Mouse (Mus musculus) limb, embryonic 11.5 days (tissue): ENCODE data around the gene Foxk1. TPM values are rescaled to one million over a fixed set of nuclear protein-coding genes. Genes with fewer than 3 reads are reported as not detected.

Experiments used
- ATAC-seq: fragments of 200-750 bp; cut with Nextera tagmentation; 2 replicates; pipeline ENCODE4 v1.8.0; 2017; ENCODE audit warnings: low read depth; ENCODE audit not compliant: insufficient number of reproducible peaks, low FRiP score, low TSS enrichment
- DNase-seq: peaks from one replicate; pipeline ENCODE4 v3.0.0-alpha.2; 2015; ENCODE audit warnings: low spot score
- H3K27ac ChIP-seq: fragments of 300-500 bp; sonication (generic); replicated peaks from 2 replicates; pipeline ENCODE4 v1.5.1; 2014; ENCODE audit warnings: low read depth, mild to moderate bottlenecking, low read length
- H3K27me3 ChIP-seq: fragments of 300-500 bp; sonication (generic); 2 replicates; pipeline ENCODE4 v1.6.1; 2014; ENCODE audit warnings: mild to moderate bottlenecking, low read length, mixed read lengths; ENCODE audit not compliant: control insufficient read depth, insufficient read depth
- H3K36me3 ChIP-seq: fragments of 300-500 bp; sonication (generic); 2 replicates; pipeline ENCODE4 v1.6.1; 2014; ENCODE audit warnings: mild to moderate bottlenecking, low read length, moderate library complexity, mixed read lengths; ENCODE audit not compliant: control insufficient read depth, insufficient read depth
- H3K4me1 ChIP-seq: fragments of 300-500 bp; sonication (generic); 2 replicates; pipeline ENCODE4 v1.6.1; 2014; ENCODE audit warnings: low read length, mixed read lengths; ENCODE audit not compliant: control insufficient read depth, insufficient read depth
- H3K4me2 ChIP-seq: fragments of 300-500 bp; sonication (generic); 2 replicates; pipeline ENCODE4 v1.6.1; 2014; ENCODE audit warnings: low read depth, mild to moderate bottlenecking, moderate library complexity; ENCODE audit not compliant: severe bottlenecking
- H3K4me3 ChIP-seq: fragments of 300-500 bp; sonication (generic); 2 replicates; pipeline ENCODE4 v1.5.1; 2014; ENCODE audit warnings: low read depth, low read length
- H3K9ac ChIP-seq: fragments of 300-500 bp; sonication (generic); 2 replicates; pipeline ENCODE4 v1.6.1; 2014; ENCODE audit warnings: mild to moderate bottlenecking, low read length
- H3K9me3 ChIP-seq: fragments of 300-500 bp; sonication (generic); 2 replicates; pipeline ENCODE4 v1.6.1; 2016; ENCODE audit warnings: low read length; ENCODE audit not compliant: control insufficient read depth
- WGBS: fragments of 180-500 bp; shearing (Covaris S2); extraction: QIAGEN DNeasy Blood & Tissue Kit; methylation state at CpG from one replicate; pipeline ENCODE4 v1.1.7; 2014; 5-methylcytosine and 5-hydroxymethylcytosine counted together
- polyA plus RNA-seq: library from polyadenylated mRNA; unstranded; fragments of >200 nt; fragmentation: Nextera tagmentation; extraction: Ambion mirVana; gene quantifications from 2 replicates; pipeline ENCODE4 v1.2.1, GENCODE M21; 2014

Foxk1 gene
- polyA plus RNA-seq, 1 experiment from 2014 or later, result 3.3 TPM

GRCm38 (mm10) chr5:142384911-142385660 lies 16.2 kb upstream of the Foxk1 start:
- H3K36me3 ChIP-seq, result no peaks in the 10 kb centered on the region
- H3K9ac ChIP-seq, result no peak overlapping the region
- peak overlapping the region; percentile 13; the same call in 1 of the 2 replicates for H3K4me2 ChIP-seq
- H3K4me3 ChIP-seq, result no peak overlapping the region
- no peaks in the 10 kb centered on the region for H3K9me3 ChIP-seq
- no peaks in the 10 kb centered on the region for H3K27me3 ChIP-seq
- WGBS, result 21% methylated on average over 23 of the region's 23 CpGs
- peaks cover 25% of the 10 kb centered on the region for H3K4me1 ChIP-seq
- H3K27ac ChIP-seq, result peak overlapping the region; percentile 91
- DNase-seq, result peak; percentile 76
- 0 out of 2 replicates have a peak, but pooled peaks have one; percentile 31 for ATAC-seq

GRCm38 (mm10) chr5:142386329-142386728 lies 15.0 kb upstream of the Foxk1 start:
- peaks cover 23% of the 10 kb centered on the region for H3K4me1 ChIP-seq
- no peak overlapping the region for H3K4me3 ChIP-seq
- H3K4me2 ChIP-seq, result no peak overlapping the region
- H3K9me3 ChIP-seq, result no peaks in the 10 kb centered on the region
- peak overlapping the region; percentile 24 for H3K9ac ChIP-seq
- H3K27ac ChIP-seq, result peak overlapping the region; percentile 91
- 67% methylated on average over 6 of the region's 6 CpGs for WGBS
- ATAC-seq, result no peak
- no peaks in the 10 kb centered on the region for H3K27me3 ChIP-seq
- DNase-seq, result peak; percentile 24
- H3K36me3 ChIP-seq, result no peaks in the 10 kb centered on the region

DNA sequence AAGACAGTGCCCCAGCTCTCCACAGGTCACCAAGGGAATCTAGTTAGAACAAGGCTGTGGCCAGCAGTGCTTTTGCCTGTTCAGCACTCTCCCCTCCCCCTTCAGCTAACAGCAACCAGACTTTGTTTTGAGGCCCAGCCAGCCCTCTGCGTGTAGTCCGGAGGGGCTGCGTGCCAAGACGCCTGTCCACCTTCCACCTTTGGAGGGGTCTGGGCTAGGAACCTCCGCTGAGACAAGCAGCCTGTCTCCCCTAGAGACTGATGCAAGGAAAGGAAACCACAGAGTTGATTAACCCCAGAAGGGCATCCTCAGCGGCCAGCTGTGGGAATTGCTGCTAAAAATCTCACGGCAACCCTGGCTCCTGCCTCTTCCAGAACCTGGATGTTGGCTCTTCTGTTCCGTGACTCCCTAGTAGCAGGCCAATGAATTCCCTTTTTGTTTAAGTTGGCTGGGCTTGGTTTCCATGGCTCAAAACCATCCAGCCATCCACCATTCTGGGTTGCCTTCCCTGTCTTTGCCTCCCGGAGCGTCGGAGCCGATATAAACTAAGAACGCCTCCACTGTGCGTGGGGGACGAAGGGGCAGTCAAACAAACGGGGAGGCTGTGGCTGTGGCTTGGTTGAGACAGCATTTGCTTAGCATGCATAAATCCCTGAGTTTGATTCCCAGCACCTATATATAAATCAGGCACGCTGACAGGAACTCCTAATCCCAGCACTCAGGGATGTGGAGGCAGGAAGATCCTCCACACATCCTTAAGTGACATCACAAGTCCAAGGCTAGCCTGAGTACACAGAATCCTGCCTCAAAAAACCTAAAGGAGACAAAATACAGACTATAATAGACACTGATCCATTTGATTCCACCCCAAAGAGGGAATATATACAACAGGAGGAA lies 14.3 kb upstream of the Foxk1 start:
- DNase-seq (peak; percentile 78), ATAC-seq (0 out of 2 replicates have a peak, but pooled peaks have one; percentile 22)
- H3K27me3 ChIP-seq, result no peaks in the 10 kb centered on the region
- H3K9me3 ChIP-seq, result no peaks in the 10 kb centered on the region
- 50% methylated on average over 17 of the region's 17 CpGs for WGBS
- no peaks in the 10 kb centered on the region for H3K36me3 ChIP-seq
- H3K4me1 ChIP-seq, result peaks cover 23% of the 10 kb centered on the region
- no peak overlapping the region for H3K4me3 ChIP-seq
- H3K27ac ChIP-seq, result peak overlapping the region; percentile 91
- H3K9ac ChIP-seq, result peak overlapping the region; percentile 24
- H3K4me2 ChIP-seq, result no peak overlapping the region

- Histone ChIP-seq H3K9me3 (no peaks in the 10 kb centered on the region), H3K9ac (no peak overlapping the region), H3K36me3 (no peaks in the 10 kb centered on the region), H3K4me1 (peaks cover 23% of the 10 kb centered on the region), H3K27me3 (no peaks in the 10 kb centered on the region), H3K4me3 (no peak overlapping the region), H3K4me2 (no peak overlapping the region), H3K27ac (no peak overlapping the region)
- ATAC-seq (no peak), DNase-seq (peak; percentile 48)
- 76% methylated on average over 4 of the region's 4 CpGs for WGBS
Measured at GRCm38 (mm10) chr5:142387716-142388115, 13.6 kb upstream of the Foxk1 start.

GRCm38 (mm10) chr5:142391691-142392090 lies 9.6 kb upstream of the Foxk1 start:
- H3K4me3 ChIP-seq, result no peak overlapping the region
- H3K4me1 ChIP-seq, result peaks cover 7% of the 10 kb centered on the region; the same call in 1 of the 2 replicates
- 82% methylated on average over 5 of the region's 5 CpGs for WGBS
- no peak for ATAC-seq
- no peak for DNase-seq
- no peak overlapping the region for H3K27ac ChIP-seq
- H3K36me3 ChIP-seq, result no peaks in the 10 kb centered on the region
- no peak overlapping the region for H3K4me2 ChIP-seq
- no peaks in the 10 kb centered on the region for H3K27me3 ChIP-seq
- H3K9me3 ChIP-seq, result no peaks in the 10 kb centered on the region
- H3K9ac ChIP-seq, result no peak overlapping the region

DNA sequence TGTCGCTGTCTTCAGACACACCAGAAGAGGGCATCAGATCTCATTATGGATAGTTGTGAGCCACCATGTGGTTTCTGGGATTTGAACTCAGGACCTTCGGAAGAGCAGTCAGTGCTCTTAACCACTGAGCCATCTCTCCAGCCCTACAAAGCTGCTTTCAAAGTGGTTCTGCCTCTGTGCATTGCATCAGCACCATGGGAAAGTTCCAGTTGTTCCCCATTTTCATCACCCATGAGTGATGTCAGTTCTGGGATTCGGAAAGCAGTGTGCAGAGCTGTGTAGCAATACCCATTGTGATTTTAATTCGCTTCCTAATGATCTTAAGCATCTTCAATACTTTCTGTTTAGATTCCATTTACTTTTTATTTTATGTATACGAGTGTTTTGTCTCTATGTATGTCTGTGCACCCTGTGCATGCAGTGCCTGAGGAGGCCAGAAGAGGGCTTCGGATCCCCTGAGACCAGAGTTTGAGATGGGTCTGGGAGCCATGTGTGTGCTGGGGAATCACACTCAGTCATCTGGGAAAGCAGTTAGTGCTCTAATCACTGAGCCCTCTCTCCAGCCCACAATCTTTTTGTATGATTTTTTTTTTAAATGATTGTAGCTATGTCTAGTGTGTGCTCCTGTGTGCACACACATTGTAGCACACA lies 6.6 kb upstream of the Foxk1 start:
- Histone ChIP-seq H3K4me1 (0 out of 2 replicates have a peak, but pooled peaks cover 2% of the 10 kb centered on the region), H3K9ac (no peak overlapping the region), H3K27ac (no peak overlapping the region), H3K4me2 (no peak overlapping the region), H3K27me3 (no peaks in the 10 kb centered on the region), H3K9me3 (no peaks in the 10 kb centered on the region), H3K36me3 (no peaks in the 10 kb centered on the region), H3K4me3 (no peak overlapping the region)
- 90% methylated on average over 6 of the region's 6 CpGs for WGBS
- no peak for DNase-seq
- no peak for ATAC-seq

- ATAC-seq (no peak), DNase-seq (no peak)
Measured at GRCm38 (mm10) chr5:142395909-142396308, 5.4 kb upstream of the Foxk1 start.

More at GRCm38 (mm10) chr5:142395909-142396308, 5.4 kb upstream of the Foxk1 start:
- no peaks in the 10 kb centered on the region for H3K36me3 ChIP-seq
- no peak overlapping the region for H3K9ac ChIP-seq
- H3K4me3 ChIP-seq, result no peak overlapping the region
- no peaks in the 10 kb centered on the region for H3K9me3 ChIP-seq
- 57% methylated on average over 5 of the region's 5 CpGs for WGBS
- no peak overlapping the region for H3K4me2 ChIP-seq
- H3K4me1 ChIP-seq, result peaks cover 6% of the 10 kb centered on the region; the same call in 1 of the 2 replicates
- H3K27ac ChIP-seq, result no peak overlapping the region
- H3K27me3 ChIP-seq, result no peaks in the 10 kb centered on the region
